Mouse (Mus musculus) ES-E14 (cell line): ENCODE results near the gene F2rl1. TPM values are rescaled to one million over a fixed set of nuclear protein-coding genes. Genes with fewer than 3 reads are reported as not detected.

Source experiments
- DNase-seq: peaks from one replicate; pipeline ENCODE4 v3.0.0-alpha.2; 2013; ENCODE audit warnings: low read depth, low spot score
- H3K27ac ChIP-seq: 2 replicates; pipeline ENCODE4 v1.5.1; 2012; ENCODE audit warnings: low read depth, mild to moderate bottlenecking, low read length, moderate library complexity, mixed read lengths; ENCODE audit not compliant: poor library complexity, insufficient read depth, severe bottlenecking
- H3K36me3 ChIP-seq: 2 replicates; pipeline ENCODE4 v1.6.1; 2012; ENCODE audit warnings: mild to moderate bottlenecking, low read length, moderate library complexity, mixed read lengths; ENCODE audit not compliant: control insufficient read depth, poor library complexity, insufficient read depth, severe bottlenecking
- H3K4me1 ChIP-seq, 2 experiments: fragments of 150-350 bp in 1 of 2; sonication (generic) in 1 of 2; 2 replicates each; pipeline ENCODE4 v1.6.1; 2012; ENCODE audit warnings: low read length in 2 of 2, mild to moderate bottlenecking in 1 of 2, mixed read lengths in 1 of 2; ENCODE audit not compliant: control insufficient read depth in 2 of 2, insufficient read depth in 2 of 2, poor library complexity in 1 of 2
- H3K4me3 ChIP-seq, 2 experiments: fragments of 150-350 bp in 1 of 2; sonication (generic) in 1 of 2; 2 replicates each; pipeline ENCODE4 v1.5.1; 2012; ENCODE audit warnings: low read length in 2 of 2, low read depth in 1 of 2, mild to moderate bottlenecking in 1 of 2, mixed read lengths in 1 of 2; ENCODE audit not compliant: insufficient read depth in 1 of 2, poor library complexity in 1 of 2, severe bottlenecking in 1 of 2
- H3K9ac ChIP-seq: 2 replicates; pipeline ENCODE4 v1.6.1; 2012; ENCODE audit warnings: low read depth, mild to moderate bottlenecking, low read length, mixed read lengths; ENCODE audit not compliant: poor library complexity, insufficient read depth, severe bottlenecking
- H3K9me3 ChIP-seq: fragments of 150-350 bp; sonication (generic); 2 replicates; pipeline ENCODE4 v1.6.1; 2012; ENCODE audit warnings: low read depth, mild to moderate bottlenecking, low read length; ENCODE audit not compliant: control insufficient read depth, insufficient read depth
- CHD2 ChIP-seq: IDR thresholded peaks from 2 replicates; pipeline ENCODE4 v1.6.1; 2014; ENCODE audit warnings: mild to moderate bottlenecking, low read depth, low read length, inconsistent platforms
- HCFC1 ChIP-seq: IDR thresholded peaks from 2 replicates; pipeline ENCODE4 v1.6.1; 2012; ENCODE audit warnings: low read length, inconsistent platforms, borderline replicate concordance; ENCODE audit not compliant: insufficient read depth
- MAFK ChIP-seq: IDR thresholded peaks from 2 replicates; pipeline ENCODE4 v1.6.1; 2014; ENCODE audit warnings: mild to moderate bottlenecking, low read depth, low read length, inconsistent platforms; ENCODE audit not compliant: insufficient read depth
- ZC3H11A ChIP-seq: IDR thresholded peaks from 2 replicates; pipeline ENCODE4 v1.6.1; 2012; ENCODE audit warnings: low read depth, mild to moderate bottlenecking, inconsistent platforms, low read length, borderline replicate concordance
- ZNF384 ChIP-seq: IDR thresholded peaks from 2 replicates; pipeline ENCODE4 v1.6.1; 2012; ENCODE audit warnings: low read depth, low read length, inconsistent platforms
- in situ Hi-C, 2 experiments: fragments of 600-800 bp; cut with MboI; formaldehyde crosslinking; loops; one replicate each; pipeline ENCODE4 v1.15.1; 2025; ENCODE audit warnings: low sequenced_read_pairs in 2 of 2, inconsistent platforms in 1 of 2; ENCODE audit not compliant: unreplicated experiment in 2 of 2
- total RNA-seq: library from RNA; depleted of rRNA; stranded (reverse); fragments of 300-350 nt; gene quantifications from 2 replicates; pipeline ENCODE4 v1.2.3, GENCODE M21; 2012

Gene F2rl1
- total RNA-seq, 1 experiment = 51.7 TPM

GRCm38 (mm10) chr13:95566841-95567551 lies 42.0 kb upstream of the F2rl1 start:
- no peak for DNase-seq
- Histone ChIP-seq H3K9me3 (no peaks in the 10 kb centered on the region), H3K4me1 (no peaks in the 10 kb centered on the region), H3K4me3 (no peak overlapping the region), H3K36me3 (no peaks in the 10 kb centered on the region), H3K27ac (no peak overlapping the region), H3K9ac (no peak overlapping the region)
- in situ Hi-C loops = loop anchor here in 1 of 2 experiments (25.0 kb wide), 1 partner anchor 395 kb away; no protein-coding TSS in a partner anchor
- TF ChIP-seq ZNF384 (no peak), ZC3H11A (no peak), CHD2 (no peak), HCFC1 (no peak), MAFK (no peak)

GRCm38 (mm10) chr13:95563693-95564092 lies 38.7 kb upstream of the F2rl1 start:
- Histone ChIP-seq H3K36me3 (no peaks in the 10 kb centered on the region), H3K9me3 (no peaks in the 10 kb centered on the region), H3K4me3 (no peak overlapping the region), H3K4me1 (no peaks in the 10 kb centered on the region), H3K9ac (no peak overlapping the region), H3K27ac (no peak overlapping the region)
- peak; percentile 72 for DNase-seq
- in situ Hi-C loops = loop anchor here in 1 of 2 experiments (25.0 kb wide), 1 partner anchor 399 kb away; no protein-coding TSS in a partner anchor
- TF ChIP-seq HCFC1 = no peak
- no peak for TF ChIP-seq ZNF384
- TF ChIP-seq CHD2 = no peak
- peak; percentile 99 for TF ChIP-seq ZC3H11A

GRCm38 (mm10) chr13:95563066-95563610 lies 38.1 kb upstream of the F2rl1 start:
- Histone ChIP-seq H3K27ac (no peak overlapping the region), H3K9ac (no peak overlapping the region), H3K36me3 (no peaks in the 10 kb centered on the region), H3K9me3 (no peaks in the 10 kb centered on the region), H3K4me1 (no peaks in the 10 kb centered on the region), H3K4me3 (no peak overlapping the region)
- no peak for DNase-seq
- TF ChIP-seq ZC3H11A (no peak), MAFK (no peak), ZNF384 (no peak), CHD2 (no peak), HCFC1 (no peak)
- in situ Hi-C loops = loop anchor here in 1 of 2 experiments (25.0 kb wide), 1 partner anchor 399 kb away; no protein-coding TSS in a partner anchor

GRCm38 (mm10) chr13:95557326-95557725 lies 32.3 kb upstream of the F2rl1 start:
- H3K36me3 ChIP-seq = no peaks in the 10 kb centered on the region
- no peak for DNase-seq
- no peak overlapping the region for H3K9ac ChIP-seq
- no peak overlapping the region for H3K27ac ChIP-seq
- TF ChIP-seq CHD2 (no peak), ZC3H11A (no peak), ZNF384 (no peak), HCFC1 (no peak), MAFK (no peak)
- no peaks in the 10 kb centered on the region for H3K9me3 ChIP-seq
- no peak overlapping the region for H3K4me3 ChIP-seq
- in situ Hi-C loops = loop anchor here in 1 of 2 experiments (10.0 to 25.0 kb wide), 2 partner anchors 167 to 405 kb away; no protein-coding TSS in a partner anchor
- peaks cover 0 to 2% of the 10 kb centered on the region in 2 experiments; a peak in 1 of 4 replicates for H3K4me1 ChIP-seq
